Mouse (Mus musculus) central nervous system, embryonic 18 days (tissue): ENCODE data around the gene Ddost. TPM values are rescaled to one million over a fixed set of nuclear protein-coding genes. Genes with fewer than 3 reads are reported as not detected.

Experiments
- polyA plus RNA-seq: library from polyadenylated mRNA; depleted of rRNA; stranded (reverse); fragments of >200 nt; gene quantifications from 2 replicates; pipeline ENCODE4 v1.2.3, GENCODE M21; 2012; rRNA removed

The Ddost gene
- 142 and 152 TPM in 2 replicates for polyA plus RNA-seq

GRCm38 (mm10) chr4:138304340-138305104 lies at the start of gene Ddost:
Gene Ddost, plus strand, starts transcription at chr4:138304730.

DNA sequence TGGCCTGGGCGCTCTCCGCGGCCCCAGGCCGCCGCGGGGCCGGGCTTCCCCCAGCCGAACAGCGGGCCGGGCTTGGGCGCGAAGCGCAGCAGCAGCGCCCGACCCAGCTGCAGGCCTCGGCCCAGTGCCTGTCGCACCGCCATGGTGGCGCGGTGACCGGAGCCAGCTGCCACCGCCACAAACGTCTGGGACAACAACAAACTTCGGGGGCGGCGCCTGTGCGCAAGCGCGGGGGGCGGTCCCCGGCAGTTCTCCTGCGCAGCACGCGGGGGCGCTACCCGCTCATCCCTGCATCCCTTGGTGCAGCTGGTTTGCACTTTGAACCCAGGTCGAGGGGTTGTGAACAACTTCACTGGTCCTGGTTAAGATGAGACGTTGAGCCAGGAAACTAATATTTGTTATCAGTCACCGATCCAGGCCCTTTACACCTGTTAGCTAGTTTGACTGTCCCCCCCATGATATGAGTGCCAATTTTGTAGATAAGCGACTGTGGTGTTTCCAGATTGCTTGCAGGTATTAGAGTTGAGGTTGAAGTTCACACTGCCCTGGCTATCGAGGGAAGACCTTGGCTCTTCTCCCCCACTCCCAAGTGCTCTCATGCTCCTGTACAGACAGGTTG lies 21.7 kb downstream of the Ddost start, which contains the start of gene Pink1:
Gene Pink1 (minus strand): TSS at position 231 of the 619 bp plus-strand sequence.

Other genes starting within 250 kb of the Ddost start
- gene Hp1bp3, start 88.4 kb upstream of the Ddost start, polyA plus RNA-seq = 186 and 197 TPM in 2 replicates
- 28.9 and 29.2 TPM in 2 replicates for gene Sh2d5, start 54.3 kb upstream of the Ddost start, polyA plus RNA-seq
- gene Kif17, start 54.3 kb upstream of the Ddost start, polyA plus RNA-seq = 4.9 and 5.4 TPM in 2 replicates
- 105 and 107 TPM in 2 replicates for gene Pink1, start 21.6 kb downstream of the Ddost start, polyA plus RNA-seq
- gene Cda, start 63.3 kb downstream of the Ddost start, polyA plus RNA-seq = 3.9 and 5.1 TPM in 2 replicates
- gene Fam43b, start 91.8 kb downstream of the Ddost start, polyA plus RNA-seq = 13.0 and 13.7 TPM in 2 replicates
- gene Mul1, start 129.9 kb downstream of the Ddost start, polyA plus RNA-seq = 18.5 and 20.5 TPM in 2 replicates
- gene Camk2n1, start 149.6 kb downstream of the Ddost start, polyA plus RNA-seq = 44.5 and 47.5 TPM in 2 replicates